Mouse (Mus musculus) ES-E14 (cell line): ENCODE results near the gene 9130019O22Rik.

ENCODE experiments used
- CHD2 ChIP-seq: IDR thresholded peaks from 2 replicates; pipeline ENCODE4 v1.6.1; 2014; ENCODE audit warnings: mild to moderate bottlenecking, low read depth, low read length, inconsistent platforms
- MAFK ChIP-seq: IDR thresholded peaks from 2 replicates; pipeline ENCODE4 v1.6.1; 2014; ENCODE audit warnings: mild to moderate bottlenecking, low read depth, low read length, inconsistent platforms; ENCODE audit not compliant: insufficient read depth

- TF ChIP-seq CHD2 (no peak), MAFK (no peak)
Observed at GRCm38 (mm10) chr7:127393944-127394333, 7.0 kb upstream of the 9130019O22Rik start.
